Mouse (Mus musculus): ENCODE measurements around the gene Pitx2.

DNA sequence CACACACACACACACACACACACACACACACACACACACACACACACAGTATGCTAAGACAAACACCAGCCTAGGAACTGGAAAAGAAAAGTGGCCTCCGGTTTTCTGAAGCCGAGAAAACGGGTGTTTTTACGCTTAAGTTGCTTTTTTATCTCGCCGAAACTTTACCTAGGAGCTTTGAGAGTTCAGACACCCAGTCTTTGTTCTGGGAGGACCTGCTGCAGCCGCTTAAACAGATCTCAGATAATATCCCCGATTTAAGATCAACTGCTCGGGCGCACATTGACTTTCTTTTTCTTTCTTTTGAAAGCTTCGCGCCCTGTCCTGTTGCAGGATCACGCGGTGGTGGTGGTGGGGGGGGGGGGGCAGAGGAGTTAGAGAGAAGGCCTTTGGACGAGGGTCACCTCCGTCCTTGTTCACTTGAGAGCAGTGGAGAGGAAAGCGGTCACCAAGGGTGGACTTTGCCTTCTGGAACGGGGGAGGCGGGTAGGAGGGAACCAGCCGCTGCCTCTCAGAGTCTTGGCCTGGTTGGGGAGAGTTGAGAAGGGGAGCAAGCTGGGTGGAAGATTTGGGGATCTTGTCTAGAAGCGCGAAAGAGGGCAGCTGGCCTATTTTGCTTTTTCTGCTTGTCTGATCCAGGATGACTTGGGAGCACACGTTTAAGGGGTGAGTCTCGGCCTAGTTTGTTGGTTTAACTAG lies 21.2 kb downstream of the Pitx2 start:
- no peak for TF ChIP-seq CTCF (IDR thresholded peaks at IDR 0.05; ENCODE audit: extremely low read depth, insufficient read depth, low read length)
- no peak for TF ChIP-seq POLR2A (IDR thresholded peaks at IDR 0.05; ENCODE audit: extremely low read depth, insufficient read depth, low read length)

Measured in cortical plate, adult 2 months (tissue).